Mouse (Mus musculus) liver, embryonic 14.5 days (tissue): ENCODE measurements around the gene Spata32.

Experiments
- CTCF ChIP-seq: IDR thresholded peaks from 2 replicates; pipeline ENCODE4 v1.5.1; 2016; ENCODE audit warnings: antibody characterized with exemption, low read depth, control low read depth
- EP300 ChIP-seq: IDR thresholded peaks from 2 replicates; pipeline ENCODE4 v1.6.1; 2016; ENCODE audit warnings: antibody characterized with exemption, low read depth

DNA sequence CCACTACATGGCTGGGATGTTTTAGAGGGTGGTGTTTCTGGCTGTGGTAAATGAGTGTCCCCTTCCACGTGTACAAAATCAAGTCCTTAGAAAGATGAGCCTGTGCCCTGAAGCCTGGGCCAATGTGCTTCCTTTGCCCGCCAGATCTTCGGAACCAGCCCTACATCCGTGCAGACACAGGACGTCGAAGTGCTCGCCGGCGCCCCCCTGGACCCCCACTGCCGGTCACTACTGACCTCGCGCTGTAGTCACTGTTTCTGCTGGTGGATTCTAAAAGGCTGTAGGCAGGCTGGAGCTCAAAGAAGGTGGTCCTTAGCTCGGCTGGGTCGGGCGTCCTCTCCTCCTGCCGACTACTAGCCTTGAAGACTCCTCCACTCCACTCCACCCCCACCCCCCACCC is 19.9 kb downstream of the Spata32 start:
- TF ChIP-seq CTCF, result no peak
- no peak for TF ChIP-seq EP300
